ENCODE assay signal across 9 mouse cellular contexts in the genomic region with DNA sequence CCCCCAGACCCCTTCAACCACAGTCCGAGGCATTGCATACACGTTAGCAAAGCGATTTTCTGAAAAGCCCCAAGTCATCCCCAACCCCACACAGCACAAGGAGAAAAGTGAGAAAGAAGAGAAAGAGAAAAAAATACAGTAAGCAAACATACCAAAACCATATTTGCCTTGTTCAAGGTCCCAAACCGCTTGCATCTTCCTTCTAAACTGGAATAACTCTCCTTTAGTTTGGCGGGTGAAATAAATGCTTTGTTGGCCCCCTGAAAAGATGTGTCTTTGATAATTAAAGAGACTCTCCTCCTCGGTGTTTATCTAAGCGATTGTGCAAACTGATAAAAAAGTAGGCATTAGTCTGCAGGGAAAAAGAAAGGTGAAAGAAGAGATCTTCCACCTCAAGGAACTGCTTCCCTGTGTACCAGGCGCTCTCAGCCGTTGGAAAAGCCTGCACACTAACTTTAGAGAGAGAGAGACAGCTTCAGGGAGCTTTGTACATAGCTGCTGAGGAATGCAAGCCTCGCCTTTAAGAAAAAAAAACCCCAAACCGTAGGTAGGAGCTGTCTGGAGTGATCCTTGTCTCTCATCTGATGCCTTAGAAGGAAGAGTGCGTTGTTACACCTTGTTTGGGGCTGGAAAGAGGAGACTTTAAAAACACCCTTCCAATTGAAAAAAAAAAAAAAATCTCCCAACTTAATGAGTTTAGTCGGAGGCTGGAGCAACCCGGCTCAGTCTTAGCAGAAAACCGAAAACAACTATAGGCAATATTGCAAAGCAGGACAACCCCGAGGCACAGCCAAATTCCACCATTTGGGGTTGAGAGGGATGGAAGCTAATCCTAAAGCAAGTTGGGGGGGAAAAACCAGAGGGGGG. TPM values are rescaled to one million over a fixed set of nuclear protein-coding genes. Genes with fewer than 3 reads are reported as not detected.
DNase-seq lines count a peak whose midpoint lies in the region; ATAC-seq and TF ChIP-seq lines count a peak whose summit lies in the region.
"Had no signal": no experiment of that assay in that cellular context is flagged by ENCODE, and none has a peak within 500 bp of the region (broad histone marks: within the 10 kb centered on the region; RNA-seq: fewer than 3 reads in every experiment).

A gene (minus strand): TSS at position 795 of the 867 bp plus-strand sequence.

- H3K9ac ChIP-seq in forebrain, embryonic 15.5 days (replicated peaks) = peak within 1 kb of the TSS; percentile 57
- peak within 1 kb of the TSS; percentile 54 for H3K9ac ChIP-seq in midbrain, postnatal 0 days (replicated peaks; ENCODE audit: low read length, poor library complexity, severe bottlenecking)

- H3K9me3 ChIP-seq in E14TG2a.4 (ENCODE audit: low read length) = 0 out of 2 replicates have a peak, but pooled peaks cover 5% of the 10 kb centered on the region
- no peaks in the 10 kb centered on the region for H3K9me3 ChIP-seq in forebrain, embryonic 15.5 days
- H3K9me3 ChIP-seq in hindbrain, embryonic 10.5 days = no peaks in the 10 kb centered on the region
- no peaks in the 10 kb centered on the region for H3K9me3 ChIP-seq in midbrain, postnatal 0 days (ENCODE audit: low read length)

- no peaks in the 10 kb centered on the region for H3K36me3 ChIP-seq in E14TG2a.4 (ENCODE audit: insufficient read depth, low read length)
- no peaks in the 10 kb centered on the region for H3K36me3 ChIP-seq in forebrain, embryonic 15.5 days
- H3K36me3 ChIP-seq in hindbrain, embryonic 10.5 days = no peaks in the 10 kb centered on the region
- H3K36me3 ChIP-seq in midbrain, postnatal 0 days (ENCODE audit: insufficient read depth, low read length) = no peaks in the 10 kb centered on the region

- peak within 1 kb of the TSS; percentile 90 for H3K27ac ChIP-seq in forebrain, embryonic 15.5 days (replicated peaks)
- peak within 1 kb of the TSS; percentile 99 for H3K27ac ChIP-seq in hindbrain, embryonic 10.5 days
- H3K27ac ChIP-seq in midbrain, postnatal 0 days (ENCODE audit: low read depth, low read length) = peak within 1 kb of the TSS; percentile 80

- WGBS in forebrain, embryonic 15.5 days = under 1% methylated on average over 16 of the region's 16 CpGs
- WGBS in hindbrain, embryonic 10.5 days = under 1% methylated on average over 16 of the region's 16 CpGs
- 4% methylated on average over 16 of the region's 16 CpGs for WGBS in midbrain, postnatal 0 days

- H3K4me3 ChIP-seq in E14TG2a.4 (replicated peaks; ENCODE audit: low read length) = peak within 1 kb of the TSS; percentile 32; the same call in 1 of the 2 replicates
- peak within 1 kb of the TSS; percentile 42 for H3K4me3 ChIP-seq in forebrain, embryonic 15.5 days
- H3K4me3 ChIP-seq in hindbrain, embryonic 10.5 days = peak within 1 kb of the TSS; percentile 67
- peak within 1 kb of the TSS; percentile 40 for H3K4me3 ChIP-seq in midbrain, postnatal 0 days (ENCODE audit: low read depth, low read length)

- peak within 1 kb of the TSS; percentile 44 for H3K4me2 ChIP-seq in forebrain, embryonic 15.5 days (replicated peaks)
- peak within 1 kb of the TSS; percentile 44 for H3K4me2 ChIP-seq in midbrain, postnatal 0 days (ENCODE audit: low read depth, low read length, poor library complexity, severe bottlenecking)

- TF ChIP-seq CTCF in E14TG2a.4 (conservative IDR thresholded peaks at IDR 0.05; ENCODE audit: low read length) = no peak
- no peak for TF ChIP-seq CTCF in midbrain, postnatal 0 days (IDR thresholded peaks at IDR 0.05)

- no peak for ATAC-seq in forebrain, embryonic 15.5 days (replicated peaks)
- ATAC-seq in midbrain, postnatal 0 days (ENCODE audit: low FRiP score) = no peak

- H3K27me3 ChIP-seq in E14TG2a.4 (ENCODE audit: insufficient read depth, low read length) = peaks cover 90% of the 10 kb centered on the region
- H3K27me3 ChIP-seq in forebrain, embryonic 15.5 days = peaks cover 65% of the 10 kb centered on the region
- H3K27me3 ChIP-seq in hindbrain, embryonic 10.5 days (ENCODE audit: insufficient read depth, poor library complexity, severe bottlenecking) = peaks cover 53% of the 10 kb centered on the region
- H3K27me3 ChIP-seq in midbrain, postnatal 0 days (ENCODE audit: insufficient read depth, low read length) = peaks cover 51% of the 10 kb centered on the region

- DNase-seq in adipocyte (ENCODE audit: low spot score) = peak; percentile 59
- DNase-seq in hindbrain, embryonic 10.5 days (ENCODE audit: low spot score) = peak; percentile 45
- DNase-seq in layer of hippocampus, postnatal 25 days (ENCODE audit: extremely low spot score in 1 of 2, low spot score in 1 of 2) = no peak
- no peak for DNase-seq in midbrain, postnatal 0 days (ENCODE audit: low spot score)
- no peak for DNase-seq in cerebellum, postnatal 36 days
- DNase-seq in right cerebral cortex, postnatal 36 days (ENCODE audit: low spot score in 2 of 2) = no peak

- H3K4me1 ChIP-seq in E14TG2a.4 (replicated peaks; ENCODE audit: low read depth, low read length) = peaks cover 54% of the 10 kb centered on the region
- H3K4me1 ChIP-seq in forebrain, embryonic 15.5 days = peaks cover 18% of the 10 kb centered on the region
- H3K4me1 ChIP-seq in hindbrain, embryonic 10.5 days (replicated peaks) = peaks cover 64% of the 10 kb centered on the region
- no peaks in the 10 kb centered on the region for H3K4me1 ChIP-seq in midbrain, postnatal 0 days (ENCODE audit: insufficient read depth, low read length)

RNA-seq across cellular contexts. Expression of the gene that starts here (rescaled TPM):
- polyA plus RNA-seq in forebrain, embryonic 15.5 days (2015; fragmentation: Nextera tagmentation; extraction: Ambion mirVana) = 76.2 and 95.0 TPM in 2 replicates
- polyA plus RNA-seq in hindbrain, embryonic 10.5 days (2016; fragmentation: Nextera tagmentation; extraction: Ambion mirVana) = 83.4 and 86.4 TPM in 2 replicates
- total RNA-seq in layer of hippocampus, postnatal 25 days (2021) = 10 to 100 TPM; 40.8 to 45.1 TPM
- total RNA-seq in midbrain, postnatal 0 days (2014; rRNA removed) = 38.9 and 43.2 TPM in 2 replicates
- polyA plus RNA-seq in midbrain, postnatal 0 days (2015; fragmentation: Nextera tagmentation; extraction: Ambion mirVana) = 65.4 and 81.6 TPM in 2 replicates
- total RNA-seq: common myeloid progenitor, adult 5-6 weeks had no signal

Comparison
In these comparisons a context has a peak if more than half of its experiments do, and no peak if none do; other contexts are left out.
1. DNase-seq: peak in adipocyte (single experiment) and hindbrain, embryonic 10.5 days (single experiment); none in layer of hippocampus, postnatal 25 days (0 of 2), midbrain, postnatal 0 days (single experiment), cerebellum, postnatal 36 days (0 of 2) and right cerebral cortex, postnatal 36 days (0 of 2).
2. Peak in every context shown above with its lines, with median percentiles within 50 percentile points of each other: H3K4me3 ChIP-seq and H3K27ac ChIP-seq.